Mouse (Mus musculus) midbrain, embryonic 16.5 days (tissue): ENCODE data around the gene Cidec. TPM values are rescaled to one million over a fixed set of nuclear protein-coding genes. Genes with fewer than 3 reads are reported as not detected.

Source experiments
- ATAC-seq: fragments of 200-750 bp; cut with Nextera tagmentation; 2 replicates; pipeline ENCODE4 v1.8.0; 2017; ENCODE audit warnings: moderate TSS enrichment
- H3K27ac ChIP-seq: fragments of 300-500 bp; sonication (generic); 2 replicates; pipeline ENCODE4 v1.5.1; 2014; ENCODE audit warnings: mild to moderate bottlenecking, low read length, mixed read lengths
- H3K27me3 ChIP-seq: fragments of 300-500 bp; sonication (generic); 2 replicates; pipeline ENCODE4 v1.6.1; 2014; ENCODE audit warnings: low read depth, low read length, mixed read lengths; ENCODE audit not compliant: control insufficient read depth, insufficient read depth
- H3K36me3 ChIP-seq: fragments of 300-500 bp; sonication (generic); 2 replicates; pipeline ENCODE4 v1.6.1; 2014; ENCODE audit warnings: mild to moderate bottlenecking, low read length, moderate library complexity, mixed read lengths; ENCODE audit not compliant: control insufficient read depth, insufficient read depth
- H3K4me1 ChIP-seq: fragments of 300-500 bp; sonication (generic); 2 replicates; pipeline ENCODE4 v1.6.1; 2014; ENCODE audit warnings: mild to moderate bottlenecking, low read length, mixed read lengths; ENCODE audit not compliant: control insufficient read depth, insufficient read depth
- H3K4me2 ChIP-seq: fragments of 300-500 bp; sonication (generic); 2 replicates; pipeline ENCODE4 v1.6.1; 2014; ENCODE audit warnings: mild to moderate bottlenecking, low read length, mixed read lengths
- H3K4me3 ChIP-seq: fragments of 300-500 bp; sonication (generic); 2 replicates; pipeline ENCODE4 v1.5.1; 2014; ENCODE audit warnings: low read depth, mild to moderate bottlenecking, low read length, moderate library complexity, mixed read lengths
- H3K9ac ChIP-seq: fragments of 300-500 bp; sonication (generic); 2 replicates; pipeline ENCODE4 v1.6.1; 2014; ENCODE audit warnings: low read depth, low read length, mixed read lengths
- H3K9me3 ChIP-seq: fragments of 300-500 bp; sonication (generic); replicated peaks from 2 replicates; pipeline ENCODE4 v1.6.1; 2014; ENCODE audit warnings: mild to moderate bottlenecking, low read length, mixed read lengths; ENCODE audit not compliant: control insufficient read depth, poor library complexity, severe bottlenecking
- WGBS: fragments of 180-500 bp; shearing (Covaris S2); extraction: QIAGEN DNeasy Blood & Tissue Kit; methylation state at CpG from one replicate; pipeline ENCODE4 v1.1.7; 2014; 5-methylcytosine and 5-hydroxymethylcytosine counted together
- polyA plus RNA-seq: library from polyadenylated mRNA; unstranded; fragments of >200 nt; fragmentation: Nextera tagmentation; extraction: Ambion mirVana; gene quantifications from 2 replicates; pipeline ENCODE4 v1.2.1, GENCODE M21; 2015

Gene Cidec
- polyA plus RNA-seq, 1 experiment from 2014 or later, result not detected

- H3K9ac ChIP-seq, result no peak within 1 kb of the TSS
- 79% methylated on average over 10 of the region's 10 CpGs for WGBS
- no peak for ATAC-seq
Measured at GRCm38 (mm10) chr6:113457952-113458534, 22.5 kb upstream of the Cidec start, which contains the start of gene Il17re. Gene Il17re (plus strand): TSS chr6:113458484.

DNA sequence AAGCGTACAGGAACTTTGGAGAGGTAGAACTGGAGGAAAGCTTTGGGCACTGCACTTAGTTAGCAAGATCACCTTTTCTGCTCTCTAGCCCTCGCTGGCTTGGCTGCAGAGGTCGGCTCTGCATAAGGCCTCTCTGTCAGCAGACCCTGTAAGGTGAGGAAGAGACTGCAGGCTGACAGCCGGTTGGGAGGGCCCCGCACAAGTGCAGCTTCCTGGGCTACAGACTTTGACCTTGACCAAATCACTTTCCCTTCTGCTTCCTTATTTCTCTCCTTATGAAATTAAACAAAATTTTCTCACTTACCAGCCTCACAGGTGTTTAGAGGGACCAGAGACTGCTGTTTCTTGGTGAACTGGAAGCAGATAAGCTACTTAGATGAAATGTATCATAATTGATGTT lies 19.4 kb upstream of the Cidec start:
- no peak overlapping the region for H3K9ac ChIP-seq
- no peak for ATAC-seq
- no peak overlapping the region for H3K4me3 ChIP-seq
- 74% methylated on average over 5 of the region's 5 CpGs for WGBS
- no peaks in the 10 kb centered on the region for H3K36me3 ChIP-seq
- H3K27ac ChIP-seq, result no peak overlapping the region
- H3K27me3 ChIP-seq, result no peaks in the 10 kb centered on the region; the same call in 1 of the 2 replicates
- no peaks in the 10 kb centered on the region for H3K4me1 ChIP-seq
- H3K9me3 ChIP-seq, result no peaks in the 10 kb centered on the region
- no peak overlapping the region for H3K4me2 ChIP-seq

More at GRCm38 (mm10) chr6:113457952-113458534, 22.5 kb upstream of the Cidec start, which contains the start of gene Il17re:
- H3K36me3 ChIP-seq, result no peaks in the 10 kb centered on the region
- no peak within 1 kb of the TSS for H3K4me3 ChIP-seq
- H3K27ac ChIP-seq, result no peak within 1 kb of the TSS
- no peak within 1 kb of the TSS for H3K4me2 ChIP-seq
- H3K9me3 ChIP-seq, result no peaks in the 10 kb centered on the region
- no peaks in the 10 kb centered on the region; the same call in 1 of the 2 replicates for H3K27me3 ChIP-seq
- no peaks in the 10 kb centered on the region for H3K4me1 ChIP-seq

GRCm38 (mm10) chr6:113451839-113452238 lies 16.3 kb upstream of the Cidec start:
- H3K9ac ChIP-seq, result no peak overlapping the region
- ATAC-seq, result no peak
- no peaks in the 10 kb centered on the region for H3K9me3 ChIP-seq
- H3K36me3 ChIP-seq, result peaks cover 16% of the 10 kb centered on the region
- H3K4me2 ChIP-seq, result no peak overlapping the region
- no peaks in the 10 kb centered on the region for H3K4me1 ChIP-seq
- WGBS, result 76% methylated on average over 2 of the region's 2 CpGs
- H3K27ac ChIP-seq, result no peak overlapping the region
- H3K4me3 ChIP-seq, result no peak overlapping the region
- no peaks in the 10 kb centered on the region for H3K27me3 ChIP-seq

GRCm38 (mm10) chr6:113447639-113448038 lies 12.1 kb upstream of the Cidec start:
- no peak overlapping the region for H3K4me2 ChIP-seq
- H3K9ac ChIP-seq, result no peak overlapping the region
- no peaks in the 10 kb centered on the region for H3K9me3 ChIP-seq
- peaks cover 8% of the 10 kb centered on the region for H3K4me1 ChIP-seq
- whole genome bisulfite sequencing, result 94% methylated on average over 4 of the region's 4 CpGs
- H3K4me3 ChIP-seq, result no peak overlapping the region
- H3K27ac ChIP-seq, result no peak overlapping the region
- H3K27me3 ChIP-seq, result no peaks in the 10 kb centered on the region
- no peak for ATAC-seq
- peaks cover 16% of the 10 kb centered on the region for H3K36me3 ChIP-seq

DNA sequence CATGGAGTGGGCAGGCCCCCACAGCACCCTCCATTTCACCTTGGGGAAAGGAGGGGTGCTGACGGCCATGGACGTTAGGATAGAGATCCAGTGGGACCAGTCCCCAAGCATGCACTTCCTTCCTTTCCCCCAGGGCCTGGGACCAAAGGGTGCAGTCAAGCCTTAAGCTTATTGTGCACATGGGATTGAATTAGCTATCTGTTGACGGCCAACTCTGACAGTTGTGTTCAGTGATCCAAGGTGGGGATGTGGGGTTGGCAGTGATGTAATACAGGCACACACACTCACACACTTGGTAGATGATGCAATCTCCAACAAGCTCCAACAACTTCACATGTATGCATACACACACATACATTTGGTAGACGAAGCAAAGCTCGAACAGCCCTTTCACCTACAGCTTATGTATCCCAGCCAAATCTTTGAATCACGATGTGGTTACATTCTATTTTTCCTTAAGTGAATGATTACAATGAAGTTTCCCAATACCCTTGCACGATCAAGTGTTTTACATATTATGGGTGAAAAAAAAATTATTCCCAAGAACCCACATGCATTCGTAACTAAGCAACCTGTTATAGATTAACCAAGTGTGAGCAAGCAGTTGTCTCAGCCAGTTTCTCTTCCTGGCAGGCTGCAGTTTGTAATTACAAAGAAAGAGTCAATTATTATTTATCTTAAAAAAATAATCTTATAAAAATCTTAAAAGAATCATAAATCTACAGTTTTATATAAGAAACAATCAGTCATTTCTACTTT lies 8.8 kb upstream of the Cidec start:
- H3K4me3 ChIP-seq, result no peak overlapping the region
- no peaks in the 10 kb centered on the region for H3K27me3 ChIP-seq
- H3K36me3 ChIP-seq, result peaks cover 16% of the 10 kb centered on the region
- H3K27ac ChIP-seq, result no peak overlapping the region
- WGBS, result 91% methylated on average over 7 of the region's 8 CpGs
- H3K4me2 ChIP-seq, result no peak overlapping the region
- ATAC-seq, result no peak
- H3K4me1 ChIP-seq, result peaks cover 11% of the 10 kb centered on the region
- no peak overlapping the region for H3K9ac ChIP-seq
- H3K9me3 ChIP-seq, result no peaks in the 10 kb centered on the region

GRCm38 (mm10) chr6:113443091-113443490 lies 7.5 kb upstream of the Cidec start:
- no peak for ATAC-seq
- peak overlapping the region; percentile 76 for H3K4me2 ChIP-seq
- peaks cover 11% of the 10 kb centered on the region for H3K4me1 ChIP-seq
- H3K4me3 ChIP-seq, result peak overlapping the region; percentile 71
- no peak overlapping the region; the same call in 1 of the 2 replicates for H3K27ac ChIP-seq
- WGBS, result 46% methylated on average over 12 of the region's 12 CpGs
- peaks cover 10% of the 10 kb centered on the region for H3K36me3 ChIP-seq
- H3K27me3 ChIP-seq, result no peaks in the 10 kb centered on the region
- peak overlapping the region; percentile 92 for H3K9ac ChIP-seq
- H3K9me3 ChIP-seq, result no peaks in the 10 kb centered on the region

GRCm38 (mm10) chr6:113442442-113443090 lies 7.0 kb upstream of the Cidec start, which contains the start of gene Jagn1:
Gene Jagn1 (plus strand): TSS chr6:113442569.
- peak within 1 kb of the TSS; percentile 76 for H3K4me2 ChIP-seq
- H3K27ac ChIP-seq, result peak within 1 kb of the TSS; percentile 76
- no peaks in the 10 kb centered on the region for H3K27me3 ChIP-seq
- no peaks in the 10 kb centered on the region for H3K9me3 ChIP-seq
- H3K9ac ChIP-seq, result peak within 1 kb of the TSS; percentile 92
- peak; percentile 94 for ATAC-seq
- H3K4me1 ChIP-seq, result peaks cover 11% of the 10 kb centered on the region
- peaks cover 5% of the 10 kb centered on the region for H3K36me3 ChIP-seq
- H3K4me3 ChIP-seq, result peak within 1 kb of the TSS; percentile 71
- WGBS, result under 1% methylated on average over 44 of the region's 45 CpGs

- Histone ChIP-seq H3K27ac (peak overlapping the region; percentile 76), H3K27me3 (no peaks in the 10 kb centered on the region), H3K4me3 (peak overlapping the region; percentile 71), H3K4me1 (peaks cover 11% of the 10 kb centered on the region), H3K9me3 (no peaks in the 10 kb centered on the region), H3K4me2 (peak overlapping the region; percentile 76), H3K9ac (peak overlapping the region; percentile 92), H3K36me3 (peaks cover under 1% of the 10 kb centered on the region; the same call in 1 of the 2 replicates)
- WGBS, result 38% methylated on average over 9 of the region's 9 CpGs
- ATAC-seq, result peak; percentile 69
Measured at GRCm38 (mm10) chr6:113442087-113442441, 6.5 kb upstream of the Cidec start.
